Mouse (Mus musculus): ENCODE results near the gene Syt10. TPM values are rescaled to one million over a fixed set of nuclear protein-coding genes. Genes with fewer than 3 reads are reported as not detected.
"Not testable (repeated sequence)": the region's sequence is repeated elsewhere in the genome, so short reads cannot be mapped to it uniquely, and the experiment has no call there.

Gene Syt10
- polyA plus RNA-seq (2014; fragmentation: Nextera tagmentation; extraction: Ambion mirVana), result 0.16 and 0.19 TPM in 2 replicates

GRCm38 (mm10) chr15:89841364-89842017 lies at the start of gene Syt10:
Gene Syt10, minus strand, starts transcription at chr15:89841860.
- WGBS, result under 1% methylated on average over 52 of the region's 53 CpGs
- no peak within 1 kb of the TSS for H3K27ac ChIP-seq (ENCODE audit: low read depth, low read length)

GRCm38 (mm10) chr15:89883799-89884198 lies 42.1 kb upstream of the Syt10 start:
- no peak overlapping the region for H3K9ac ChIP-seq (ENCODE audit: low read length)
- H3K4me2 ChIP-seq, result no peak overlapping the region
- H3K4me3 ChIP-seq (ENCODE audit: low read depth, low read length), result no peak overlapping the region
- H3K36me3 ChIP-seq (ENCODE audit: control insufficient read depth, insufficient read depth, low read length), result no peaks in the 10 kb centered on the region
- DNase-seq (ENCODE audit: low spot score, missing footprints) (no peak), ATAC-seq (ENCODE audit: low FRiP score) (no peak)
- H3K4me1 ChIP-seq (ENCODE audit: control insufficient read depth, insufficient read depth, low read length), result no peaks in the 10 kb centered on the region
- no peaks in the 10 kb centered on the region; the same call in 1 of the 2 replicates for H3K9me3 ChIP-seq (ENCODE audit: control insufficient read depth, low read length)
- H3K27ac ChIP-seq (ENCODE audit: low read depth, low read length), result no peak overlapping the region
- 92% methylated on average over 2 of the region's 2 CpGs for WGBS
- no peaks in the 10 kb centered on the region for H3K27me3 ChIP-seq (ENCODE audit: control insufficient read depth, insufficient read depth, low read length)

More at GRCm38 (mm10) chr15:89841364-89842017, at the start of gene Syt10:
- H3K27me3 ChIP-seq (ENCODE audit: control insufficient read depth, insufficient read depth, low read length), result peaks cover 15% of the 10 kb centered on the region
- ATAC-seq (ENCODE audit: low FRiP score) (peak; percentile 80), DNase-seq (ENCODE audit: low spot score, missing footprints) (peak; percentile 93)
- H3K36me3 ChIP-seq (ENCODE audit: control insufficient read depth, insufficient read depth, low read length), result no peaks in the 10 kb centered on the region
- H3K4me3 ChIP-seq (ENCODE audit: low read depth, low read length), result peak within 1 kb of the TSS; percentile 56
- peak within 1 kb of the TSS; percentile 98 for H3K4me2 ChIP-seq
- no peaks in the 10 kb centered on the region for H3K9me3 ChIP-seq (ENCODE audit: control insufficient read depth, low read length)
- peak within 1 kb of the TSS; percentile 42; the same call in 1 of the 2 replicates for H3K9ac ChIP-seq (ENCODE audit: low read length)
- H3K4me1 ChIP-seq (ENCODE audit: control insufficient read depth, insufficient read depth, low read length), result 0 out of 2 replicates have a peak, but pooled peaks cover 3% of the 10 kb centered on the region

GRCm38 (mm10) chr15:89878981-89879380 lies 37.3 kb upstream of the Syt10 start:
- ATAC-seq (ENCODE audit: low FRiP score) (no peak), DNase-seq (ENCODE audit: low spot score, missing footprints) (no peak)
- H3K27ac ChIP-seq (ENCODE audit: low read depth, low read length), result no peak overlapping the region
- no peak overlapping the region for H3K4me2 ChIP-seq
- no peaks in the 10 kb centered on the region; the same call in 1 of the 2 replicates for H3K9me3 ChIP-seq (ENCODE audit: control insufficient read depth, low read length)
- H3K27me3 ChIP-seq (ENCODE audit: control insufficient read depth, insufficient read depth, low read length), result no peaks in the 10 kb centered on the region
- no peak overlapping the region for H3K9ac ChIP-seq (ENCODE audit: low read length)
- no peaks in the 10 kb centered on the region for H3K36me3 ChIP-seq (ENCODE audit: control insufficient read depth, insufficient read depth, low read length)
- H3K4me1 ChIP-seq (ENCODE audit: control insufficient read depth, insufficient read depth, low read length), result no peaks in the 10 kb centered on the region
- WGBS, result 89% methylated on average over 2 of the region's 2 CpGs
- H3K4me3 ChIP-seq (ENCODE audit: low read depth, low read length), result no peak overlapping the region

GRCm38 (mm10) chr15:89816098-89816497 lies 25.6 kb downstream of the Syt10 start:
- Histone ChIP-seq H3K36me3 (ENCODE audit: control insufficient read depth, insufficient read depth, low read length) (no peaks in the 10 kb centered on the region), H3K9me3 (ENCODE audit: control insufficient read depth, low read length) (no peaks in the 10 kb centered on the region), H3K4me3 (ENCODE audit: low read depth, low read length) (no peak overlapping the region), H3K9ac (ENCODE audit: low read length) (no peak overlapping the region), H3K4me2 (no peak overlapping the region), H3K4me1 (ENCODE audit: control insufficient read depth, insufficient read depth, low read length) (peaks cover 5% of the 10 kb centered on the region; the same call in 1 of the 2 replicates), H3K27me3 (ENCODE audit: control insufficient read depth, insufficient read depth, low read length) (no peaks in the 10 kb centered on the region), H3K27ac (ENCODE audit: low read depth, low read length) (no peak overlapping the region)
- 23% methylated on average over 10 of the region's 10 CpGs for WGBS
- ATAC-seq (ENCODE audit: low FRiP score), result peak; percentile 84
- DNase-seq (ENCODE audit: low spot score, missing footprints), result peak; percentile 86

GRCm38 (mm10) chr15:89804478-89804877 lies 37.2 kb downstream of the Syt10 start:
- Histone ChIP-seq H3K9ac (ENCODE audit: low read length) (no peak overlapping the region), H3K36me3 (ENCODE audit: control insufficient read depth, insufficient read depth, low read length) (no peaks in the 10 kb centered on the region), H3K27ac (ENCODE audit: low read depth, low read length) (no peak overlapping the region), H3K4me3 (ENCODE audit: low read depth, low read length) (no peak overlapping the region), H3K27me3 (ENCODE audit: control insufficient read depth, insufficient read depth, low read length) (no peaks in the 10 kb centered on the region), H3K4me2 (no peak overlapping the region), H3K9me3 (ENCODE audit: control insufficient read depth, low read length) (no peaks in the 10 kb centered on the region), H3K4me1 (ENCODE audit: control insufficient read depth, insufficient read depth, low read length) (no peaks in the 10 kb centered on the region)
- ATAC-seq (ENCODE audit: low FRiP score) (no peak), DNase-seq (ENCODE audit: low spot score, missing footprints) (no peak)
- 89% methylated on average over 3 of the region's 3 CpGs for WGBS

GRCm38 (mm10) chr15:89779928-89780327 lies 61.7 kb downstream of the Syt10 start:
- H3K4me3 ChIP-seq (ENCODE audit: low read depth, low read length), result no peak overlapping the region
- no peaks in the 10 kb centered on the region for H3K36me3 ChIP-seq (ENCODE audit: control insufficient read depth, insufficient read depth, low read length)
- no peak for DNase-seq (ENCODE audit: low spot score, missing footprints)
- no peak for ATAC-seq (ENCODE audit: low FRiP score)
- no peaks in the 10 kb centered on the region for H3K4me1 ChIP-seq (ENCODE audit: control insufficient read depth, insufficient read depth, low read length)
- H3K27ac ChIP-seq (ENCODE audit: low read depth, low read length), result no peak overlapping the region
- H3K4me2 ChIP-seq, result no peak overlapping the region
- H3K27me3 ChIP-seq (ENCODE audit: control insufficient read depth, insufficient read depth, low read length), result no peaks in the 10 kb centered on the region
- no peak overlapping the region for H3K9ac ChIP-seq (ENCODE audit: low read length)
- 74% methylated on average over 9 of the region's 9 CpGs for WGBS
- H3K9me3 ChIP-seq (ENCODE audit: control insufficient read depth, low read length), result no peaks in the 10 kb centered on the region

GRCm38 (mm10) chr15:89766016-89766415 lies 75.6 kb downstream of the Syt10 start:
- 87% methylated on average over 9 of the region's 13 CpGs for WGBS
- H3K27ac ChIP-seq (ENCODE audit: low read depth, low read length); H3K27me3 ChIP-seq (ENCODE audit: control insufficient read depth, insufficient read depth, low read length); H3K9me3 ChIP-seq (ENCODE audit: control insufficient read depth, low read length); ATAC-seq (ENCODE audit: low FRiP score); H3K36me3 ChIP-seq (ENCODE audit: control insufficient read depth, insufficient read depth, low read length); DNase-seq (ENCODE audit: low spot score, missing footprints); H3K4me2 ChIP-seq; H3K9ac ChIP-seq (ENCODE audit: low read length); H3K4me1 ChIP-seq (ENCODE audit: control insufficient read depth, insufficient read depth, low read length); H3K4me3 ChIP-seq (ENCODE audit: low read depth, low read length): not testable (repeated sequence)

GRCm38 (mm10) chr15:89733611-89734010 lies 108.0 kb downstream of the Syt10 start:
- Histone ChIP-seq H3K9me3 (ENCODE audit: control insufficient read depth, low read length) (no peaks in the 10 kb centered on the region), H3K9ac (ENCODE audit: low read length) (no peak overlapping the region), H3K4me1 (ENCODE audit: control insufficient read depth, insufficient read depth, low read length) (no peaks in the 10 kb centered on the region), H3K4me2 (no peak overlapping the region), H3K27me3 (ENCODE audit: control insufficient read depth, insufficient read depth, low read length) (no peaks in the 10 kb centered on the region), H3K27ac (ENCODE audit: low read depth, low read length) (no peak overlapping the region), H3K4me3 (ENCODE audit: low read depth, low read length) (no peak overlapping the region), H3K36me3 (ENCODE audit: control insufficient read depth, insufficient read depth, low read length) (no peaks in the 10 kb centered on the region)
- ATAC-seq (ENCODE audit: low FRiP score), result no peak
- WGBS, result 77% methylated on average over 3 of the region's 3 CpGs
- DNase-seq (ENCODE audit: low spot score, missing footprints), result no peak
